Mouse (Mus musculus): ENCODE measurements at regions not wholly inside any gene's neighbourhood (a gene's known extent, or its start where the extent isn't known, plus 50 kb on each side); places are given as distances from the start of the nearest gene placed in this dataset.

- DNase-seq, result no peak
Observed at GRCm38 (mm10) chr14:105841888-105842287, 54.7 kb downstream of the Spry2 start.

- DNase-seq, result no peak
Observed at GRCm38 (mm10) chr14:105837533-105837932, 59.1 kb downstream of the Spry2 start.

- DNase-seq, result no peak
Observed at GRCm38 (mm10) chr14:105830701-105831100, 65.9 kb downstream of the Spry2 start.

GRCm38 (mm10) chr14:105830301-105830700, 66.3 kb downstream of the Spry2 start:
- DNase-seq, result no peak

GRCm38 (mm10) chr14:105823129-105823528, 73.5 kb downstream of the Spry2 start:
- DNase-seq, result no peak

- DNase-seq, result no peak
Observed at GRCm38 (mm10) chr14:105822653-105823052, 74.0 kb downstream of the Spry2 start.

GRCm38 (mm10) chr14:105819534-105819933, 77.1 kb downstream of the Spry2 start:
- no peak for DNase-seq

- DNase-seq, result no peak
Observed at GRCm38 (mm10) chr14:105818841-105819240, 77.8 kb downstream of the Spry2 start.

- no peak for DNase-seq
Observed at GRCm38 (mm10) chr14:105817481-105817880, 79.1 kb downstream of the Spry2 start.

GRCm38 (mm10) chr14:105815827-105816226, 80.8 kb downstream of the Spry2 start:
- peak in 1 of 2 experiments; percentile 18 for DNase-seq

GRCm38 (mm10) chr14:105815281-105815680, 81.3 kb downstream of the Spry2 start:
- DNase-seq, result no peak

GRCm38 (mm10) chr14:105813661-105814060, 83.0 kb downstream of the Spry2 start:
- no peak for DNase-seq

- DNase-seq, result no peak
Observed at GRCm38 (mm10) chr14:105813097-105813496, 83.5 kb downstream of the Spry2 start.

- DNase-seq, result no peak
Observed at GRCm38 (mm10) chr14:105805762-105806161, 90.9 kb downstream of the Spry2 start.

- DNase-seq, result no peak
Observed at GRCm38 (mm10) chr14:105805362-105805761, 91.3 kb downstream of the Spry2 start.

GRCm38 (mm10) chr14:105804761-105805160, 91.9 kb downstream of the Spry2 start:
- no peak for DNase-seq

GRCm38 (mm10) chr14:105803281-105803680, 93.3 kb downstream of the Spry2 start:
- no peak for DNase-seq

GRCm38 (mm10) chr14:105802529-105803280, 93.9 kb downstream of the Spry2 start:
- no peak for DNase-seq

GRCm38 (mm10) chr14:105800142-105800925, 96.3 kb downstream of the Spry2 start:
- DNase-seq, result no peak

- no peak for DNase-seq
Observed at GRCm38 (mm10) chr14:105799401-105799861, 97.2 kb downstream of the Spry2 start.

GRCm38 (mm10) chr14:105793010-105793702, 103.5 kb downstream of the Spry2 start:
- no peak for DNase-seq

GRCm38 (mm10) chr14:105790441-105790840, 106.2 kb downstream of the Spry2 start:
- peak; percentile 55 to 58 for DNase-seq

GRCm38 (mm10) chr14:105783428-105783827, 113.2 kb downstream of the Spry2 start:
- DNase-seq, result no peak

All from cerebellum, adult 18-20 months (tissue).